Mouse (Mus musculus): ENCODE measurements around the gene Meaf6.

Gene Meaf6

DNA sequence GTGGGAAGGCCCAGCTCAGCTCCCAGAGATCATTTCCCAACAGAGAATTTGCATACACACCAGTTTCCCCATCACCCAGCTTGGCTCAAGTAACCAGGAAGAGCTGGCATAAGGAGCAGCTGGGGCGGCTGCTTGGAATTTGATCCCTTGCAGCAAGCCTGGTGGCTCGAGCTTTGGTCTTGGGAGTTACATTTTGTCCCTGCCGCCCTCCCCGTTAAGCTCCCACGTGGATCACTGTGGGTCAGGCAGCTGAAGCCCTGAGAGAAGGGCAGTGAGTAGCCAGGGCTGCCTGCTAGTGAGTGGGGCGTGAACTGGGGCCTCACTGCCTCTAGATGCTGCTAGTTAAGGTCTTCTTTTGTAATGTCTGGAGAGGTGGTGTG, 30.8 kb downstream of the Meaf6 start:
- in situ Hi-C loops (cut with MboI): loop anchor here (10.0 kb wide), 1 partner anchor 171 kb away; no protein-coding TSS in a partner anchor

DNA sequence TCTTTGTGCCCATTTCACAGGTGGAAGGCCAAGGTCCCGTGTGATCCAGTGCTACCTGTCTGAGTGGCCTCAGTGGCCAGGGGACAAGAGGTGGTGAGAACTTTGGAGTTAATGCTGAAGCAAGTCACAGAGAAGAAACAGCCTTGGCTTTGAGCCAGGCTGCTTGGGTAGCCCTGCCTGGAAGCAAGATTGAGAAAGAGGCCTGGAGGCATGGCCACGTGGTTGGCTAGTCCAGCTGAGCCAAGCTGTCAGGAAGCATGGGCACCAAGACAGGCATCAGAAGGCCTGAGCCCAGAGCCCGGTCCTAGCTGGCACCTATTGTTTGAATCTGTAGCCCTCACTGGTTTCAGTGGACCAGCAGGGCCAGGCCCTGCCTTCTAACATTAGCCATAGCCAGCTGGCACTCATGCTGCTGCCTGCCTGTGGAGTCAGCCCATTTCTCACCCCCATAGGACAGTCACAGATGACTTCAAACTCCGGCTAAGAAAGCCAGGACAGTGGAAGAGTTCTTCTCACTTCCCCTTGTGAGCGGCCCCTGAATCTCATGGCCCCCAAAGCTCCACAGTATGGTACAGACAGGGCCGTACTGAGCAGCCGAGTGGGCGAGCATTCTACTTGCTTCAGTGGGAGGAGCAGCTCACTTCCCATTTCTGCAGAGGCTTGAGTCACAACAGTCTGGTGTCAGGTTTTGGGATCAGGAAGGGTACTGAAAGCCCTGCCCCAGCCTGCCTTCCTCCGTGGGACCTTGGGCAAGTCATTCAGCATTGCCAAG, 31.3 kb downstream of the Meaf6 start:
- in situ Hi-C loops (cut with MboI): loop anchor here (10.0 kb wide), 1 partner anchor 171 kb away; no protein-coding TSS in a partner anchor

DNA sequence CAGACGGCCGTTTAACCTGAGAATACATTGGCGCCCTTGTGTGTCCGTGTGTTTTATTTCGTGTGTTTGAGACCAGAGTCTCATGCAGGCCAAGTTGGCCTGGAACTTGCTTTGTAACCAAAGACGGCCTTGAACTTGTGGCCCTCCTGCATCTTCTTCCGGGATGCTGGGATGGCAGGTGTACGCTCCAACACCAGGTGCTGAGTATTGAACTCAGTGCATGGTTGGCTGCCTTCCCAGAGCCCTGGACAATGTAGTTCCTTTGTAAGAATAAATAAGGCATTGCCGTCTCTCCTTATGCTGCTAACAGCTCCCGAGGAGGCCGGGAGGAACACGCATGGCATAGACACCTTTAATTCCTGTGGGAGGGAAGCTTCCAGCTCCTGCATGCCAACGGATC, 32.0 kb downstream of the Meaf6 start:
- in situ Hi-C loops (cut with MboI): loop anchor here (10.0 kb wide), 1 partner anchor 172 kb away; no protein-coding TSS in a partner anchor

GRCm38 (mm10) chr4:125117902-125118320, 33.0 kb downstream of the Meaf6 start:
- in situ Hi-C loops (cut with MboI): loop anchor here (10.0 kb wide), 1 partner anchor 173 kb away; no protein-coding TSS in a partner anchor

GRCm38 (mm10) chr4:125119070-125119469, 34.1 kb downstream of the Meaf6 start:
- in situ Hi-C loops (cut with MboI): loop anchor here (10.0 kb wide), 1 partner anchor 174 kb away; no protein-coding TSS in a partner anchor

- in situ Hi-C loops (cut with MboI): loop anchor here (10.0 kb wide), 1 partner anchor 175 kb away; no protein-coding TSS in a partner anchor
These were observed 34.8 kb downstream of the Meaf6 start for GRCm38 (mm10) chr4:125119721-125120120.

DNA sequence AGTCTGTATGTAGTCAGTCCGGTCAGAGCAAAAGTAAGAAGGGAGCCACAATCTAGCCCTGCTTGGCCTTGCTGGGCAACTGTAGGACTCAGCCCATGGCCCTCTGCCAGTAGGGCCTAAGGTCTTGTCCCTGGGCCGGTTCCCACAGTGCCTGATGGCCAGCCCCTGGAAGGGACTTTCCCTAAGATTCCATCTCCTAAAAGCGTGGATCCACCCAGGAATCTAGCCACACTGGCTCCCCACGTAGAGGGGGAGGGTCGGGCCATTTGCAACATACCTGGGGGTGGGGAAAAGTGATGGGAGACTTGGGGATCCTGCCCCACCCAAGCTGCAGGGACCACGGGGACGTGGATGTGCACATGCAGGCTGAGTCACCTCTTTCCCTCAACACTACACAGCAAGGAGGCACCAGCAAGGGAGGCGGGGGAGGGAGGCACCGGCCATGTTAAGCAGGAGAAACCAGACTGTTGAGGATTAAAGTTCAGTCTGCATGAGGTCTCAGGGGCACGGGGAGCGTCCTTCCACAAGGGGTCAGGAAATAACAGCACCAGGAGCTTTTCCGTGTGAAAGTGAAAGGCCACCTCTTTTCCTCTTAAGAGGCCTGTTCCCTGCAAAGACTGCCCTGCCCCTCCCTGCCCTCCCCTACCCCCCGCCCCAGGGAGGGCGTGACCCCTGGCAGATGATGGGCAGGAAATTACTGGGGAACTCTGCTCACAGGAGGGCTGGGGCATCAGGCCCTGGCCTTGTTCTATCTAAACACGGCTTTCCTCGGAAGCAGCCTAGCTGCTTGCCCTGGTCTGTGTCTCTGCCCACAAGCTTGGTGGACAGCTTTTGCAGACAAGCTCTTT, 37.7 kb downstream of the Meaf6 start:
- in situ Hi-C loops (cut with MboI): no loop called here

- in situ Hi-C loops (cut with MboI): no loop called here
These were observed 38.3 kb downstream of the Meaf6 start for GRCm38 (mm10) chr4:125123279-125123671.

- in situ Hi-C loops (cut with MboI): no loop called here
These were observed 39.7 kb downstream of the Meaf6 start for GRCm38 (mm10) chr4:125124424-125125209.

GRCm38 (mm10) chr4:125125361-125125921, 40.5 kb downstream of the Meaf6 start:
- in situ Hi-C loops (cut with MboI): no loop called here

GRCm38 (mm10) chr4:125126186-125126585, 41.3 kb downstream of the Meaf6 start:
- in situ Hi-C loops (cut with MboI): no loop called here

- in situ Hi-C loops (cut with MboI): no loop called here
These were observed 41.8 kb downstream of the Meaf6 start for GRCm38 (mm10) chr4:125126761-125127160.

DNA sequence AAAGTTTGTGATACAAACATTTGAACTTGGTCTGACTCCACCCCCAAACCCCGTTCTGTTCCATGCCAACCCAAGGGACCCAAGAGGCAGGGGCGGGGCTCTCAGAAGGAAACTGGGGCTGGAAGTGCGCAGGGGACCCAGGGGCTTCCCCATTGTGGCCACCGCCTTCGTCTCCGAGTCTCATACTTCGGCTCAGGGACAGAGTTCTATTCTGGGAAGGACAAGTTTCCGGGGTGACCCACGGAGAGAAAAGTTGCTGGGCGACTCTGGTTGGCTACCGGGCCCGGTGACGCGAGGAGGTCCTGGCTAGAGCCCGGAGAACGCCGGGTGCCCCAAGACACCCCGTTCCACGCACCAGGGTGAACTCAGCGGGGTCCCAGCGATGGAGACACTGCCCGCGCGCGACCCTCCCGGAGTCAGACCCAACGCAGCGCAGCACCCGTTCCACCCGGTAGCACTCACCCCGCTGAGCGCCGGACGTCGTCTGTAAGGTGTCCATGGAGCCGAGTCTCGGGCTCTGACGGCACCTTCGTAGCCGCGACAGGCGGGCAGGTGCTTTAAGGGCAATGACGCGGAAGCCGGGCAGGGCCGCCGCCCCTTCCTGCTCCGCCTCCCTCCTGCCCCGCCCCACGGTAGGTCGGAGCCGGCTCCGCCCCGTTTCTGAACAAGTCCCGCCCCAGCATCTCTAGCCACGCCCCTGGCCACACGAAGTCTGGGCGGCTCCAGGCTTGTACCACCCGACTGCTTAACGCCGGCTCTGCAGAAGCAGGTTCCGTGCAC, 42.6 kb downstream of the Meaf6 start, which contains the start of gene Zc3h12a:
Gene Zc3h12a (minus strand): TSS at position 536 of the 780 bp plus-strand sequence.
- in situ Hi-C loops (cut with MboI): no loop called here

DNA sequence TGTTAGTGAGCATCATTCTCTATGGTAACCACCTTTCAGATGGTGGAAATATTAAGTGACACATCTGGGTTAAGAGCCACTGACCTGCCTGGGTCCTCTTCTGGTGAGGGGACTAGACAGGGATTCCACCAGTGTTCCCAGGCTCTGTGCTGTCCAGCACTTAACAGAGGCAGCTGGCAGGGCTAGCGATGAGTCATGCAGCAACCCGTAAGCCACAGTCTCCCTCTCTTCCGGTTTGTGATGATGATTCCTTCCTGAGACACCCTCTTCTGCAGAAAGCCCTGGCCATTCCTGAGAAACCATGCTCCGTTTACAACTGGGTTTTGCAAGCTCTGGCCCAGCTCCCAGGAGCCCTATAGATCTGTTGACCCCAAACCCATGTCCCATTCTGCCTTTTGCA, 46.6 kb downstream of the Meaf6 start:
- in situ Hi-C loops (cut with MboI): no loop called here

DNA sequence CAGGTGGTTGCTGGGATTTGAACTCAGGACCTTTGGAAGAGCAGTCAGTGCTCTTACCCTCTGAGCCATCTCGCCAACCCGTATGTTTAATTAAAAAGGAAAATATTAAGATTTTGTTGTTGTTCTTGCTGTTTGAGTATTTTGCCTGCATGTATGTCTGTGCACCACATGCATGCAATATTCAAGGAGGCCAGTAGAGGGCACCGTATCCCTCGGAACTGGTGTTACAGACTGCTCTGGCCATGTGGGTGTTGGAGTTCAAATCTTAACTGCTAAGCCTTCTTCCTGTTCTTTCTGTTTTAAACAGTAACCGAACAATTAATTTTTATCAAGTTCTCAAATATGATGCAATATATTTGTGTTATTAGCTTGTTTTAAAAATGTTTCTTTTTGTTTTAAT, 47.5 kb downstream of the Meaf6 start:
- in situ Hi-C loops (cut with MboI): no loop called here

- in situ Hi-C loops (cut with MboI): no loop called here
These were observed 49.3 kb downstream of the Meaf6 start for GRCm38 (mm10) chr4:125134192-125134591.

- in situ Hi-C loops (cut with MboI): no loop called here
These were observed 49.7 kb downstream of the Meaf6 start for GRCm38 (mm10) chr4:125134631-125135030.

GRCm38 (mm10) chr4:125135076-125135855, 50.3 kb downstream of the Meaf6 start:
- in situ Hi-C loops (cut with MboI): no loop called here

GRCm38 (mm10) chr4:125136303-125136888, 51.5 kb downstream of the Meaf6 start:
- in situ Hi-C loops (cut with MboI): no loop called here
